Mouse (Mus musculus) small intestine, adult 2 months (tissue): ENCODE results near the gene Shroom2. TPM values are rescaled to one million over a fixed set of nuclear protein-coding genes. Genes with fewer than 3 reads are reported as not detected.
"Not testable (repeated sequence)": the region's sequence is repeated elsewhere in the genome, so short reads cannot be mapped to it uniquely, and the experiment has no call there.

Source experiments
- H3K27ac ChIP-seq: fragments of 200-500 bp; 2 replicates; pipeline ENCODE4 v1.5.1; 2012; ENCODE audit warnings: low read depth, low read length, control low read depth, inconsistent platforms; ENCODE audit not compliant: insufficient read depth
- H3K27me3 ChIP-seq: fragments of 200-500 bp; 2 replicates; pipeline ENCODE4 v1.6.1; 2012; ENCODE audit warnings: mild to moderate bottlenecking, moderate library complexity, low read length, inconsistent platforms; ENCODE audit not compliant: control insufficient read depth, insufficient read depth
- H3K36me3 ChIP-seq: fragments of 200-500 bp; 2 replicates; pipeline ENCODE4 v1.6.1; 2012; ENCODE audit warnings: mild to moderate bottlenecking, low read length, control low read depth, inconsistent platforms; ENCODE audit not compliant: control insufficient read depth, insufficient read depth
- H3K4me1 ChIP-seq: fragments of 200-500 bp; 2 replicates; pipeline ENCODE4 v1.6.1; 2012; ENCODE audit warnings: low read length, inconsistent platforms, mixed read lengths; ENCODE audit not compliant: control insufficient read depth, insufficient read depth, insufficient read length
- H3K4me3 ChIP-seq: fragments of 200-500 bp; 2 replicates; pipeline ENCODE4 v1.5.1; 2012; ENCODE audit warnings: low read depth, mild to moderate bottlenecking, control low read depth, inconsistent platforms, low read length, moderate library complexity
- CTCF ChIP-seq: fragments of 200-500 bp; IDR thresholded peaks from 2 replicates; pipeline ENCODE4 v1.5.1; 2012; ENCODE audit warnings: low read depth, mild to moderate bottlenecking, control low read depth, inconsistent platforms, low read length, moderate library complexity, mixed read lengths; ENCODE audit not compliant: insufficient replicate concordance, insufficient read length; ENCODE audit errors: extremely low read depth
- POLR2A ChIP-seq: fragments of 200-500 bp; IDR thresholded peaks from 2 replicates; pipeline ENCODE4 v1.6.1; 2012; ENCODE audit warnings: low read depth, mild to moderate bottlenecking, control low read depth, inconsistent platforms, low read length, moderate library complexity
- WGBS: fragments of 180-500 bp; shearing (Covaris S2); methylation state at CpG from one replicate; pipeline ENCODE4 v1.1.7; 2018; 5-methylcytosine and 5-hydroxymethylcytosine counted together
- polyA plus RNA-seq: library from polyadenylated mRNA; depleted of rRNA; stranded (reverse); fragments of >200 nt; gene quantifications from 2 replicates; pipeline ENCODE4 v1.2.3, GENCODE M21; 2012

Gene Shroom2
- polyA plus RNA-seq, 1 experiment, result 2.6 TPM

- TF ChIP-seq POLR2A (no peak), CTCF (no peak)
- Histone ChIP-seq H3K27ac (no peak overlapping the region), H3K4me3 (no peak overlapping the region), H3K27me3 (no peaks in the 10 kb centered on the region), H3K4me1 (no peaks in the 10 kb centered on the region), H3K36me3 (no peaks in the 10 kb centered on the region)
These were observed 25.6 kb downstream of the Shroom2 start for GRCm38 (mm10) chrX:152743642-152744041.

- Histone ChIP-seq H3K4me3 (no peak overlapping the region), H3K36me3 (no peaks in the 10 kb centered on the region)
- WGBS, result 84% methylated on average over 4 of the region's 4 CpGs
These were observed 30.4 kb downstream of the Shroom2 start for GRCm38 (mm10) chrX:152738759-152739368.

GRCm38 (mm10) chrX:152738191-152738590, 31.1 kb downstream of the Shroom2 start:
- WGBS, result 67% methylated on average over 2 of the region's 2 CpGs
- H3K27ac ChIP-seq, result no peak overlapping the region
- TF ChIP-seq CTCF (no peak), POLR2A (no peak)
- H3K4me3 ChIP-seq, result no peak overlapping the region
- no peaks in the 10 kb centered on the region for H3K4me1 ChIP-seq
- no peaks in the 10 kb centered on the region for H3K36me3 ChIP-seq
- H3K27me3 ChIP-seq, result no peaks in the 10 kb centered on the region

More at GRCm38 (mm10) chrX:152738759-152739368, 30.4 kb downstream of the Shroom2 start:
- H3K27me3 ChIP-seq, result no peaks in the 10 kb centered on the region
- H3K27ac ChIP-seq, result no peak overlapping the region
- TF ChIP-seq CTCF, result no peak
- no peak for TF ChIP-seq POLR2A
- H3K4me1 ChIP-seq, result no peaks in the 10 kb centered on the region

GRCm38 (mm10) chrX:152735283-152735682, 34.0 kb downstream of the Shroom2 start:
- no peaks in the 10 kb centered on the region for H3K27me3 ChIP-seq
- H3K36me3 ChIP-seq, result no peaks in the 10 kb centered on the region
- H3K4me1 ChIP-seq, result no peaks in the 10 kb centered on the region
- TF ChIP-seq POLR2A, result no peak
- TF ChIP-seq CTCF, result no peak
- H3K27ac ChIP-seq, result no peak overlapping the region
- no peak overlapping the region for H3K4me3 ChIP-seq

GRCm38 (mm10) chrX:152716693-152717092, 52.6 kb downstream of the Shroom2 start:
- H3K36me3 ChIP-seq, result no peaks in the 10 kb centered on the region
- TF ChIP-seq CTCF (no peak), POLR2A (no peak)
- no peak overlapping the region for H3K27ac ChIP-seq
- no peaks in the 10 kb centered on the region for H3K27me3 ChIP-seq
- no peaks in the 10 kb centered on the region for H3K4me1 ChIP-seq
- H3K4me3 ChIP-seq, result no peak overlapping the region

GRCm38 (mm10) chrX:152710715-152711114, 58.5 kb downstream of the Shroom2 start:
- H3K27ac ChIP-seq, H3K27me3 ChIP-seq, H3K36me3 ChIP-seq, H3K4me1 ChIP-seq, H3K4me3 ChIP-seq: not testable (repeated sequence)
- 65% methylated on average over 2 of the region's 2 CpGs for WGBS

- Histone ChIP-seq H3K27ac (no peak overlapping the region), H3K36me3 (no peaks in the 10 kb centered on the region), H3K4me1 (no peaks in the 10 kb centered on the region), H3K4me3 (no peak overlapping the region), H3K27me3 (no peaks in the 10 kb centered on the region)
- TF ChIP-seq POLR2A, result no peak
- TF ChIP-seq CTCF, result no peak
- 66% methylated on average over 4 of the region's 4 CpGs for WGBS
These were observed 60.9 kb downstream of the Shroom2 start for GRCm38 (mm10) chrX:152708359-152708758.

- Histone ChIP-seq H3K36me3 (no peaks in the 10 kb centered on the region), H3K4me1 (no peaks in the 10 kb centered on the region), H3K27ac (no peak overlapping the region), H3K27me3 (no peaks in the 10 kb centered on the region), H3K4me3 (no peak overlapping the region)
- 7% methylated on average over 3 of the region's 3 CpGs for WGBS
- no peak for TF ChIP-seq POLR2A
- peak; percentile 44; the same call in 1 of the 2 replicates for TF ChIP-seq CTCF
These were observed 63.9 kb downstream of the Shroom2 start for GRCm38 (mm10) chrX:152705397-152705796.
